Mouse (Mus musculus): Measurements from ENCODE around the gene Mpi.

- TF ChIP-seq CTCF (IDR thresholded peaks at IDR 0.05; ENCODE audit: low read depth) (no peak), EP300 (IDR thresholded peaks at IDR 0.05; ENCODE audit: low read depth) (no peak)
Measured at GRCm38 (mm10) chr9:57504891-57505290, 47.7 kb downstream of the Mpi start.

Data from liver, postnatal 0 days (tissue).